Mouse (Mus musculus) R1 (cell line): ENCODE measurements around the gene Olfr787.

Experiments
- DNase-seq: peaks from one replicate; pipeline ENCODE4 v3.0.0-alpha.2; 2018; ENCODE audit warnings: low read depth, low spot score

Olfr787 gene

DNA sequence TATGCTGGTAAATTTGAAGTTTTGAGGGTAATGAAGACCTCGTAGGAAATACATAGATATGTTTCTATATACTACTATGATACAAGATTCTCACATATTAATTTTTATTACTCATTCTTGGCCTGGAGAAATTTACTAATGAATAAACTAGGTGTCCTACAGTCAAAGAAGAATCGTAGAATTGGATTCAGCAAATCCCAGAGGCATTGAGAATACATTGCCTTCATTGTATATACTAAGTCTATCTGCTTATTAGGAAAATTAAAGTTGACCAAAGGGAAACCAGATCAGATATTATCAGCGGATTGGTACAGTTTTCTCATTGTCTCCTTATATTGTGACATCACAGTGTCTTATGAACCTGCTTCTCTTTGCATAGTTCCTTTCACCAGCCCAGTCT, at the start of gene Olfr787:
Gene Olfr787 (plus strand): TSS at position 301 of the 400 bp plus-strand sequence.
- no peak for DNase-seq

DNA sequence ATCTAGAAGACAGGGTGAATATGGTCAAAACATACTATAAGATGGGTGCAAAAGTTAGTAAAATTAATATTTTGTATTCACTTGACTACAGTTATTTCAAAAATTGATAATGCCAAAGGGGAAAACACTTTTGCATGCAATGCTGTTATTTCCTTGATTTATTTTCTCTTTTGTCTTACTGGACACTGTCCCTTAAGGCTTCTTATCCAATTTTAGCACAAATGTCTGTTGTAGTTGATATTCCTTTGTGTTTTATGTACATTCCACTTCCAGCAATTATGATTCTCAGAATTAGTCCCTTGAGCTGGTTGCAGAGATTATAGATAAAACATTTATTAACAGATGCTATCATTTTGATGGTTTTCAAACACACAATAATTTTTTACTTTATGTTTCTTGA, 34.7 kb upstream of the Olfr787 start, which contains the start of gene Olfr786:
Gene Olfr786 (plus strand): TSS at position 301 of the 400 bp plus-strand sequence.
- no peak for DNase-seq

DNA sequence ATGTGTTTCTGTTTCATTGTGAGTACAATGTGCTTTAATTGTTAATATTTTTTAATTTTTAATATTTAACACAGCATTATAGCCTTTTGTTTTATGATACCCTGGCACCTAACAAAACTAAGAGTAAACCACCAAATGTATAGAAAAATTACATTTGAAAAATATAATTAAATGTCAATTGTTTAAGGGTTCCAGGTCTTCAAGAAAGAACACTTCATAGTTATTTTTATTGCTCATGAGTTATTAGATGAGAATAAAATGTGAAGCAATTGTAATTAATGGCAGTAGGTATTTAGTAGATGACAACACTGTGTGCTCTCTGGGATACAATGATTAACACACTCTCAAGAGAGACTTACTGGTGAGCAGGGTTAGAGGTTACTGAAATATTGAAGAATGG, 9.0 kb downstream of the Olfr787 start, which contains the start of gene Olfr788:
Gene Olfr788 (plus strand): TSS at position 301 of the 400 bp plus-strand sequence.
- DNase-seq: no peak

DNA sequence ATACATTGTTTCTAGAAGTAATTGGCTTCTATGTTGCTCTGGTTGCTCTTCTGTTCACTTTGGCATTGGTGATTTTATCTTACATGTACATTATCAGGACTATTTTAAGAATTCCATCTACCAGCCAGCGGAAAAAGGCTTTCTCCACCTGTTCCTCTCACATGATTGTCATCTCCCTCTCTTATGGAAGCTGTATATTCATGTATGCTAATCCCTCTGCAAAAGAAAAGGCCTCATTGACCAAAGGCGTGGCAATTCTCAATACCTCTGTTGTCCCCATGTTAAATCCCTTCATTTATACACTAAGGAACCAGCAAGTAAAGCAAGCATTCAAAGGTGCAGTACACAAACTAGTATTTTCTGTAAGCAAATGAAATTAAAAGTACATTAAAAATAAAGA, 11.6 kb downstream of the Olfr787 start:
- no peak for DNase-seq

DNA sequence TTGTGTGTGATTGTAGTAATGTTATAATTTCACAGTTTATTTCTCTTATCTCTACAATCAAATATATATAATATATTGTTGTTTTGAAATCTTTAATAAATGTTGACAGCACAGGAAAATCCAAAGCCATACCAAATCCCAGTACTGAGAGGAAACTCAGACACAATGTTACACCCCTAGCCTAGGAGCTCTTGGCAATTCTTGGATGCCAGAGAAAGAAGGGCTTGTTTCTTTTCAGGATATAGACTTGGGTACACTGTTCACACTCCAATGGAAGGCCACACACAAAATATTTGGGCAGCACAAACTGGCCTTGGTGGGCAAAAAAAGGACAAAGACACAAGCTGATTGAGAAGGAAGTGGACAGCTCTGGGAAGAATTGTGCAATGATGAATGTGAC, 12.1 kb downstream of the Olfr787 start:
- no peak for DNase-seq

DNA sequence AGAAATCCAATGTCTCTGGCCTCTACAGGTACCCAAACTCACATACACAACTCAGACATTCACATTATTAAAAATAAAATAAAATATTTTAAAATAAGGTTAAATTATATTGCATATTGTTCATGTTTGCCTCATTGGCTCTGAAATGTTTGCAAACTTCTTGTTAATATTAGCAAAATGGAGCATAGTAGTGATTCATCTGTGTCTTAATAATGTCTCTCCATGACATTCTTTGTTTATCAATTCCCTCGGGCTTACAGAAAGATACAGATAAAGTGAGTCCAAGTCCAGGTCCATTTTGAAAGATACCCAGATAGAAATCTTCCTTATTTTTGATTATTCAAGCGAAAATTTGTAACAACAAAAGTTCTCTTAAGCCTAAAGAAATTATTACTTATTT, 22.8 kb downstream of the Olfr787 start, which contains the start of gene Olfr789:
Gene Olfr789 (plus strand): TSS at position 301 of the 400 bp plus-strand sequence.
- DNase-seq: no peak

DNA sequence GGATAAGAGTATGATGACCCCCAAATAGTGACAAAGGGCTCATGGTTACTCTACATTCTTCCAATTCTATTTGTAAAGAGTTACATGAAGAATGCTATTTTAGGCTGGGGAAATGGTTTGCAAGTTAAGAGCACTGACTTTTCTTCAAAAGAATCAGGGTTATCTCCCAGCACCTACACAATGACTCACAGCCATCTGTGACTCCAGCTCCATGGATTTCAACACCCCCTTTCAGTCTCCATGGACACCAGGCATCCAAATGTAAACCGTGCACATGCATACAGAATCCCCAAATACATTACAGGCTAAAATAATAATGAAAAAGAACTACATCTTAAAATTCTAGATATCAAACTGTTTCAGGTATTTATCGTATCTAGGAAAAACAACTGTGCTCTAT, 28.4 kb downstream of the Olfr787 start:
- DNase-seq: no peak

DNA sequence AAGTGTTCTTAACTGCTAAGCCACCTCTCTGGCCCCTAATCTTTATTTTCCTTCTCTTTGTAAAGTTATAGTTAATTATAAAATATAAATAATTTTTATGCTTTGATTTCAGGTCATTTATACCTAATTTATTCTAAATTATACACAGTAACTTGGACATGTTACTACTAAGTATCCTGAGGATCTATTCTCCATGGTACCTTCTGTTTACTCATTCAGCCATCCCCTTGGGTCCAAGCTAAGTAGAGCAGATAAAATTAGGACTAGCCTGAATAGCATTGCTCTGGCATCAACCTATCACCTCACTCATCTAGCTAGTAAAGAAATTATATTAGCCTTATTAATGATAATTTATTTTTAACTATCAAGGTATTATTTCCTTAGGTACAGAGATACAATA, 36.5 kb downstream of the Olfr787 start, which contains the start of gene Olfr790:
Gene Olfr790 (plus strand): TSS at position 301 of the 400 bp plus-strand sequence.
- no peak for DNase-seq
